Mouse (Mus musculus): ENCODE measurements around the gene Cog8.

DNA sequence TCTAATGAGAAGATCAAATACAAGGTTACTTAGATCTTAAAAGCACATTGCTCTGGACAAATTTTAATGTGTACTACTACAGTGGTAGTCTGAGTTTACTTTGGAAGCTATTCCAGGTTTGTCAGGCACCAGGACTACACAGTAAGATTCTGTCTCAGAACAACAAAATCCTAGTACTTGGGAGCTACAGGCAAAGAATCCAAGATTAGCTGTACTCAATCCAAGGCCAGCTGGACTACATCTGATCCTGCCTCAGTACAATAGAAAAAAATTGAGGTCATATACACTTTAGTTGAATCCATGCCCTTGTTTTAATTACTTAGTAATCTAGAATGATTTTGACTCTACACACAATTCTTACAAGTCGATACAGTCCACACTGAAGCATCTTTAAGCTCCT, 41.6 kb downstream of the Cog8 start:
- TF ChIP-seq POLR2A (IDR thresholded peaks at IDR 0.05; ENCODE audit: low read depth, low read length) (no peak), CTCF (IDR thresholded peaks at IDR 0.05; ENCODE audit: borderline replicate concordance, insufficient read depth, low read length) (no peak)
